ENCODE assay signal across 15 mouse cellular contexts in genomic region chr1:77475808-77476413, GRCm38 (mm10).
"Had no signal": no experiment of that assay in that cellular context is flagged by ENCODE, and none has a peak within 500 bp of the region (broad histone marks: within the 10 kb centered on the region; RNA-seq: fewer than 3 reads in every experiment).

No protein-coding gene starts in this region.

- H3K27me3 ChIP-seq: midbrain, embryonic 13.5 days; midbrain, embryonic 15.5 days; neural tube, embryonic 12.5 days had no signal

- H3K36me3 ChIP-seq: midbrain, embryonic 13.5 days; midbrain, embryonic 15.5 days; neural tube, embryonic 12.5 days had no signal

- H3K9ac ChIP-seq: lung, embryonic 14.5 days; midbrain, embryonic 13.5 days; midbrain, embryonic 15.5 days; neural tube, embryonic 12.5 days had no signal

- H3K27ac ChIP-seq: midbrain, embryonic 13.5 days; midbrain, embryonic 15.5 days; neural tube, embryonic 12.5 days had no signal

- H3K4me2 ChIP-seq: lung, embryonic 14.5 days; midbrain, embryonic 11.5 days; midbrain, embryonic 13.5 days; midbrain, embryonic 15.5 days; neural tube, embryonic 12.5 days had no signal

- DNase-seq: lung, adult 18-20 months; lung, embryonic 14.5 days; lung, postnatal 10 days; lung, postnatal 4 days; right cerebral cortex, adult 18-20 months; right cerebral cortex, postnatal 25 days; right cerebral cortex, postnatal 4 days; spleen, adult 18-20 months; thymus, adult 18-20 months; thymus, postnatal 14 days; thymus, postnatal 36 days had no signal

- H3K4me3 ChIP-seq: midbrain, embryonic 13.5 days; midbrain, embryonic 15.5 days; neural tube, embryonic 12.5 days had no signal

- ATAC-seq: midbrain, embryonic 13.5 days; midbrain, embryonic 15.5 days had no signal

- H3K9me3 ChIP-seq: midbrain, embryonic 13.5 days; midbrain, embryonic 15.5 days; neural tube, embryonic 12.5 days had no signal
